Mouse (Mus musculus) cerebellum, adult 8-10 months (tissue): ENCODE measurements at regions not wholly inside any gene's neighbourhood (a gene's known extent, or its start where the extent isn't known, plus 50 kb on each side); places are given as distances from the start of the nearest gene placed in this dataset.

Experiments used
- DNase-seq: peaks from one replicate; pipeline ENCODE4 v3.0.0; 2022

DNA sequence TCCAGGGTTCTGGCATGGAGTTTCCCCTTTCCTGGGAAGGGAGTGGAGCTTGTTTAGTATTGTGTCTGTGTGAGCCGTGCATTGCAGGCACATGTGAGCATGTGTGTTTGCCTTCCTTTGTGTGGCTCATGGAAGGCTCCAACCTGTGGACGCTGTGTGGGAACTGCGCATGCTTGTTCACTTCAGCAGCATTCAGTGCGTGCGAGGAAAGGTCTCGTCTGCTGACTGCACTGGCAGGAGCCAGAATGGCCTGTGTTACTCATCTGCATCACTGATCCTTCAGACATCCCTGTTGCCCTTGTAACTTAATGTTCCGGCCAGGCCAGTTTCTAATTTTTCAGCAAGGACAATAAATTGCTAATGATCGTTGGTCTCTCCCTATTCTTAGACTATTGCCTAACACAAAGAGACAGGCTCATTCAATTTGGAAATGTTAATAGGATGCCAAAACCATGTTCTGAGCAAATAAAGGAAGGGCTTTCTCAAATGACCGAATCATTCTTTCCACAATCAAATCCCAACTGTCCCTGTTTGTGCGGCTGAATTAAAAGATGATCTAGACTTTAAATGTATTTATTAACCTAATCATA, 167.9 kb upstream of the Npy start:
- no peak for DNase-seq

DNA sequence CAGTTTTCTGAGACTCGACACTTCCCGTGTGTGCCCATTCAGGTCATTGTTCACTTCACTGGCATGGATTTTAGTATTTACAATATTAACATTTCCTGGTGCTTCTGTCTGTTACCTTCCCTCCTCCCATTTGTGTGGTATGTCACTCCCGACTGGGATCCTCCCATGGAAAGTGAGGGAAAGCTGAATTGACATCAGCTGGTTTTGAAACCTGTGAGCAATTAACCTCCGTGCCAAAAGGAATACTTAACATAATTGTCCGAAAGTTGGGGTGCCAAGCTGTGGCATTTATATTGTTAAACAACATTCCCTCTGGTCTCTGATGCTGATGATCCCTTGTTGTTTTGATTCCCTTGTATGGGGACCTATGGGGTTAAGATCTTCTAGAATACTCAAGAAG, 167.3 kb upstream of the Npy start:
- DNase-seq = no peak

DNA sequence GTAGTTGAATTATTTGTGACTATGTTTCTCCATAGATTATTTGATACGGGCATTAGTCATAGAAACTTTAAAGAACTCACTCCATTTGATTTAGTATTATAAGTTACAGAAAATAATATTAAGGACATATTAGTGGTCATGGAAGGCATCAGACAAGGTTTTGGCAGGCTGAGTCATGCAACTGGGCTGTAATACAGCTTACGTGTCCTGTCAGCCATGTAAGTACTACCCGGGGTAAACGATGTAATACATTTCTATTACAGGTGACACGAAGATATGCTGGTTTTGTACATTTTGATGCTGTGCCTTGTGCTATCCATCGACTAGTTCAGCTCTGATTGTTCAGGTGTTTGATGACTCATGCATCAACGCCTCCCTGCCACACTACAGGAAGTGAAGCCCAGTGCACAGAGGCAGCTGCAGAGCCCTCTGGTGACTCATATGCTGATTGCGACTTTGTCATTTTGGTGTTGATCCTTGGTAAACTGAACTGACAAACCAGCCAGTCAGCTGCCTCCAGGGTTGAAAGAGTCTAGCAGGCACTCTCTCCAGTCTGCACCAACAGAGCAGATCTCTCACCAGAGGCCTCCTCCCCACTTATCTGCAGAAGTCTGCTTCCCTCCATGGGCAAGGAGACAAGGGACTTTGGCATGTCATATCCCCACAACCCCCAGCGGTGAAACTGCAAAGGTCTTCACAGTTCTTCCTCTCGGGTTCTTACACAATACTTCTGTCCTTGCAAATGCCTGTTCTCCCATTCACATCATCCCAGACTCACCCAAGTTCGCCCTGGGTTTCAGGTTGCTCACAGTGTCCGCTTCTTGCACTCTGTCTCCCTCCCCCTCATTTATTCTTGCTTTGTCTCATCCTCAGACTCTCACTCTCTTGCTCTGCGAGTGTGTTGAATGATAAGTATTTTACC, 165.9 kb upstream of the Npy start:
- no peak for DNase-seq

DNA sequence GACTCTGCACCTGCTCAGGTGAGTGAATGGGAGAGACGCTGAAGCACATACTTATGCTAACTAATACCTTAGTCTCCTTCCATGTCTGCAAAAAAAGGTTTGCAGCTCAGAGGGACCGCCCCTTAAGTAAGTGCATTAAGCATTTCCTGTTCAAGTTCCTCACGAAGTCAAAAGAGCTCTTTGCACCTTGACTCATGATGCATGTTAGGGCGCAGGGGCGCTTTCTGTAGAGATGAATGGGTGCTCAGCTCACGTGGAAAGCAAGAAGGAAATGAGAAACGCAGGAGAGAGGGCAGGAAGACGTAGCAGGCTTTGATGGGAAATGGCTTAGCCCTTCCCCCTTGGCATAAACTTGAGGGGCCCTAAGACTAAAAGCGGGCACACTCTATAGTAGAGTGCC, 164.5 kb upstream of the Npy start:
- DNase-seq = no peak

DNA sequence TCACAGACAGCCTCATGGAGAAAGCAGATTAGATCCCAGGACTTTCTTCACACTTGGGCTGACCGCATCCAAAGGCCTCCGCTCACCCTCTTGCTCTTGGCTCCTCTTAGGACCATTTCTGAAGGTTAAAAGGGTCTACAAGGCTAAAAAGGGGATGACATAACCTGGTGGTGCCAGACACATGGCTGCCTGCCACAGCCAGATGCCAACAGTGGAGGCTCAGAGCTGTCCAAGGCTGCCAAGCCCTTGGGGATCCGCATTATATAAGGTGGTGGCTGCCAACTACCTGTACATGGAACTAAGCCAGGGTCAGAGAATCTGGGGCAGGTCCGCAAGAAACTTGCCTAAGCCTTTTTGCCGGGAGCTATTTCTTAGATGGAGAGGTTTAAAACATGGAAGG, 151.5 kb upstream of the Npy start:
- peak; percentile 40 for DNase-seq

DNA sequence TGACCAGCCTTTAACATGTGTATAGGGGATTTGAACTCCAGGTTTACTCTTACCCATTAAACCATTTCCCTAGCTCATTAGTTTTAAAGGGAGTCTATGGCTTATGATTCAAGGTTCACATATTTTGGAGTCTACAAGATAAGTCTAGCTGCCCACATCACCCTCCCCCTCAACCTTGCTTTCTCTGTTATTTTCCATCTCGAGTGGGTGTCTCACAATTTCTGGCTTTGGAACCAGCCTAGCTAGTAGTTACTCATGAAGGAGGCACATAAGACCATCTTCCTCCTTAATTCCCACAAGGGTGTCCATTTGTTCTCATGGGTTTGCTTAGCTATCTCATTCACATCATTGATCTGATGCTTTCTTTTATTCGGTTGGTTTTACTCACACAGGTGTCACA, 150.6 kb upstream of the Npy start:
- no peak for DNase-seq

DNA sequence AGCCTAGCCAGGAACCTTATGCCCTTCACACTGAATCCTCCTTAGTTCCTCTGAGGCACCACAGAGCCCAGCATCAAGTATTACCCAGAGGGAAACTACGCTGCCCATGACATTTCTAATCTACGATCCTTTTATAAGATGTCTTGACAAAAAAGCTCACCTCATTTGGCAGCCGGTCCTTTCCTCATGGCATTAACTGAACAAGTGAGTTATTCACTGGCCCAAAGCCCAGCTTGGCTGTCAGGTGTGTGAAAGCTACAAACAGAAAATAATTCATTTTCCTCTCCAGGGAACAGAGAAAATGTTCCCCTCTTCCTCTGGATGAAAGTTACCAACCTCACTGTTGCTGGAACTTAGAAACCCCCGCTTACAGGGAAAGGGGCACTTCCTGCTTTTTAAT, 135.7 kb upstream of the Npy start:
- no peak for DNase-seq

DNA sequence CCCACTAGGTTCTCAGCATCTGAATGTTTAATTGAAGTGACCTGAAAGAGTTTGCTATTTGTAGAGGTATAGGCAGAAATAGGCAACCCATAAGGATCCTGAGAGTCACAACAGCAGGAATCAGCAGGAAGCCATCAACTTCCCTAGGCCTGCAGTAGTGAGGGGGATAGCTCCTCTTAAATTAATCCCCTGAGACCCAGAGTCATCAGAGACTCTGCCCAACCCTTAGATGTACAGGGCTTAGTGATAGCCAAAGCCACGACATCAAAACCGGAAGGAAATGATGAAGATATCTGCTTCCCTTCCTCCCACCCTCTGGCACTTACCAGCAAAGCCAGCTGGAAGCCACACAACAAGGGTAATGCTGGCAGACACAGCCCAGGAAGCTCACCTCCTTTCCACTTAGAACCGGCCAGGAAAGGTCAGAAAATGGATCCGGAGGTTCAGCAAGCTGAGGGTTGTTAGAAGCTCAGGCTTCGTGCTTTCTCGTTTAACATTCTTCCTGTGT, 130.4 kb upstream of the Npy start:
- no peak for DNase-seq

DNA sequence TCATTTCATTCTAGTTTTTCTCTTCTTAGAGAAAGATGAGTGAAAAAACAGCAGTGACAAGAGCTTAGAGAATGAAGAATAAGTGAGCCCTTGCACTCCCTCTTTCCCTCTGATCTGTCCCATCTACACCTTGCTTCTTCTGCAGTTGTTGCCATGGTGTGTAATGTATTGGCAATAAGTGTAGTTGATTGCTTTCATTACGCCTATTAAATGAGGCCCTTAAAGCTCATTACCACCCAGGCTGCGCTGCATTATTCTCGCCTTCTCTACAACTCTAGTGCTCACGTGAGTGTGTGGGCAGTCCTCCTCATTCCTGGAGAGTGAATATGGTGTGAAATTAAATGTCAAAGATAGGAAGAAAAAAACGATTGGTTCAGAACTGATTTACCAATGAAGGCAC, 127.7 kb upstream of the Npy start:
- no peak for DNase-seq

DNA sequence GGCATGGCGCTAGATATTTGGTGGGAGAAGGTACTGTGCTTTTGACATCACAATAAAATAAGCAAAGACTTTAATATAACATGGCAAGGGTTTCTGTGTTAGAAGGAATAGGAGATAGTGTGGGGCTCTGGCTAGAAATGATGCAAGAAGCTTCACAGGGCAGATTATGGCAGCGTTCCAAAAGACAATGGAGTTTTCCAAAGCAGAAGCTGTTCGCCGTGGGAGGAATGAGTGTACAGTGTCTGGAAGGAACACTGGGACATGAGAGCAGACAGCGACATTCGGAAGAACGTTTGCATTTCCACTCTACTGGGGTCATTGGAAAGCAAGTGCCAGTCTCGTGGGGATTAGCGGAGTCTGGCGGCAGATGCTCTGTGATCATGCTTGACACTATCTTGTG, 125.5 kb upstream of the Npy start:
- DNase-seq = no peak

DNA sequence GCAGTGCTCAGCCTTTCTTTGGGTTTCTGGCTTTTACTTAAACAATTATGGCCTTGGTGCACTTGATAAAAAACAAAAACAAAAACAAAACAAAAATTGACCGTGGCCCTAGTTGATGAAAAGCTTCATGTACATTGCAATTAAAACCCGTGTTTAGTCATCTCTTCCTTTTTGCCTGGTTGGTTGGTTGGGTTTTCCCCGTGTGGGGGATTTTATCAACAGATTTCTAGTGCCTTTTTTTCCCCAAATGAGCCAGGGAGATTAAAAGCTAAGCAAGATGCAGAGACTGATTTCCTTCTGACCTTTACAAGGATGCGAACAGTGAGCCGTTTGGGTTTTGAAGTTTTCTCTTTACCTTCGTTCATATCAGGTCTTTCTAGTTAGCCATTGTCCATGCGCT, 121.1 kb upstream of the Npy start:
- no peak for DNase-seq

DNA sequence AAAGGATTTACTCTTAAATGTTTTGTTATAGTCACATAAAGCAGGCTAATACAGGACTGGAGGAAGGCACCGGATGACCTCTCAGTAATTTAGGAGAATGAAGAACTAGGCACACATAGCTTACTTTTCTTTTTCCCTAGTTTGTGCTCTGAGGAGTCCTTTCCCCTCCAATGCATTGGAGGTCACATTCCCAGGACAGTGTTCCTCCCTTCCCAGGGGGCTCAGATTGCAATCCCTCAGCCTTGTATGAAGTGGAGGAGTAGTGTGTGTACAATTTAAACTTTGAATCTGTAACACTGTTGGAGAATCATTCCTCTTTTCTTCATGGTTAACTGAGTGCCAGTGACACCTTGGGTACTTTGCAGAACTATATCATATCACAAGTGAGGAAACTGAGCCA, 109.5 kb upstream of the Npy start:
- no peak for DNase-seq

DNA sequence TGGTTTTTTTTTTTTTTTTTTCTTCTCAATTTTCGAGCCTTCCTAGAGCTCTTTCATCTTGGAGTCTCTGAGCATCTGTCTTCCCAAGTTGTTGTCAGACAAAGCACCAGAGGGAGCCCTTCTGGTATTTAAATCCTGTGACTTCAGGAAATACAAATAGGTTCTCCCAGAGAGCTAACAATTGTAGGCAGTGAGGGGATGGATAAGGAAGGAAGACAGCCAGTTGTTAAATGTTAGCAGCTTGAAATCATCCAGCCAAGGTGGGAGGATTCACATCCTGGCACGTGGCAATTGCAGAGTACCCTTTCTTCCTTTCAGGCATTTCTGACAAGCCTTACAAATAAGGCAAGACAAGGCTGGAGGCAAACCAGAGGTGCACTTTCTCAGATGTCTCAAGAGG, 106.0 kb upstream of the Npy start:
- DNase-seq = no peak

DNA sequence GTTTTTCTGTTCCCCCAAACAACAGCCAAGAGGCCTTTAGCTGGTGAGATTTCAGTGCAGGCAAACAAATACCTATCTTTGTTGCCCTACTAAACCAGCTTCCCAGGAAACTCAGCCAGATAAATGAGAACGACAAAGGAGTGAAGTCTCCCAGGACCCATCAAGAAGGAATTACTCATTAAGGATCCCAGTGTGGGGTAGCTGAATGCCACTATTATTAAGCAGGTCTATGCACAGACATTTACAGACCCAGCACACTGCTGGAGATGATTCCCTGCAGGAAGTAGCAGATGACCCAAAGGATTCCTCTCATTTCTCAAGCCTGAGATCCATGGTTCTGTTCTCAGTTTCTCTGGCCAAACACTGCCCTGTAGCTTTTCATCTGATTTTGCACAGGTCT, 105.6 kb upstream of the Npy start:
- no peak for DNase-seq

DNA sequence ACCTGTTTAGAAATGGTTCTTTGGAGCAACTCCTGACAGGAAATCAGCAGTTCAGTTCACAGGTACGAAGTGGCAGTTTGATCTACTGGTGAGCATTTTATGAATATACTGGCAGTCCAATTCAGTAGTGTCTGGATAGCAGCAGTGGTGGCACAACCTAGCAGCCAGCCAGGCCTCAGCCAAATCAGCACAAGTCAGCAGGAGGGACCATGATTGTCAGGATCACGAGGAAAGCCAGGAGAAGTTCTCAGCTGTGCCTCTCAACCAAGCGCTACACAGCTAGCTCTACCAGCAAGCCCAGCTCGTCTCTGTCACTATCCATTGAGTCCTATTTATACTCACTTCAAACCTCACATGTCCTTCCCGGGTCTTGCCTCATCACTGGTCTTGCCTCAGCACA, 89.3 kb upstream of the Npy start:
- DNase-seq = peak; percentile 9

DNA sequence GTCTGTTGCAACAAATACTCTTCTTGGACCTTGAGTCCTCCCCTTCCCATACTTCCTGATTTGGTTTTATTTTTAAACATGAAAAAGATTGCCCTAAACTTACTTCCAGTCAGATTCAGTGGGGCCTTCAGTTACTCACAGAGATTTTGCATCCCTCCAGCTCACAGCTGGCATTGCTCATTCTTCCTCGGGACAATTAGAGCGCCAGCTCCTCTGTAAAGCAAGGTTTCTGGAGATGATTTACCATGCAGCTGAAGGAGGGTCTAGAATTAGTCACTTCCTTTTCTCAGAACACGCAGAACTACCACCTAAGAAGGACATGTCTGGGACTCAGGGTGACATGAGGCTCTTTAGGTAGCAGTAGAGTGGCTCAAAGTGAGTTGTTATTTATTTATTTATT, 79.4 kb upstream of the Npy start:
- no peak for DNase-seq

DNA sequence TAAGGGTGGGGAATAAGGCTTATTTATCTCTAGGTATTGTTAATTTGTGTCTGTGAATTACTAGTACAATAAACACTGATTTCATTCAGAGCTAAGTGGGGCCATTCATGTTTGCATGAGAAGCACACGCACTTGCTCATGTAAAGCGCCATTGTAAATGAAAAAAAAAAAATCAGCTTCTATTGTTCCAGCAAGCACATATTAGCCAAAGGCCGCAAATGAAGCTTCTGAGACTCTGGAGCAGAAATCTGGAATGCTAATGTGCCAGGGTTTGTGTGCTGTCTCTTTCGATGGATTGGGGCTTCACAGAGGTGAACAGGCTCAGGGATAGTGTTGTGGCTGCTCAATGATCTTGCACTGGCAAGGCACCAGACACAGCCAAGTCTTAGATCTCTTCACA, 77.2 kb upstream of the Npy start:
- DNase-seq = no peak

DNA sequence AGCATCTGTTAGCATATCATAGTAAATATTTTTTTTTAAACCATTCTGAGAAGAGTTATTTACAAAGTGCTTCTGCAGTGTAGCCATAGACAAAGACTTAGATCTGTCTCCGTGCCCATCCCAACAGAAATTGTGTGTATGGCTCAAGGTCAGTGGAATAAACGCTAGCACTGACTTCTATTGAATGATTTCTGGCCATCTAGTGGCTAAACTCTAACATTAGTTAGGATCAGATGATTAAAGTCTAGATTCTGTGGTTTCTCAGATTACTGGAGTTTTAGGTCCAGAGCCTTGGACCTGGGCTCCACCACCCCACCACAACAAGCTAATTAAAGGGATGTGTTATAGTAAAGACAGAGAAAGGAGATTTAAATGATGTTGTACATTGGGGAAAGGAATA, 72.0 kb upstream of the Npy start:
- no peak for DNase-seq

DNA sequence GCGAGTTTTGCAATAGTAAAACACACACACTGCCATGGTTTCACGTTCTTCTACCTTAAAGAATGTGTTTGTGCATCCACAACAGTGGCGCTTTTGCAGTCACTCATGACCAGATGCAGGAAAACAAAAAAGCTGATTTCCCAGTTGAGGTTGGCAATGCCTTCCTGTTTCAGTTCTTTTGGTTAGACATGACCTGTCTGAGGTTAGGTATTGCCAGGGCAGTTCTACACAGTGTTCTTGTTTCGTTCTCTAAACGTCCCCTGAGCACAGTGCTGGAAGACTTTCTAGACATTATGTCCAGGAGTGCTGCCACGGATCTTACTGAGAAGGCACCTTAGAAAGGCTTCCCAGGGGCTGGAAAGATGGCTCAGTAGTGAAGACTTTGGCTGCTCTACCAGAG, 62.9 kb upstream of the Npy start:
- no peak for DNase-seq

DNA sequence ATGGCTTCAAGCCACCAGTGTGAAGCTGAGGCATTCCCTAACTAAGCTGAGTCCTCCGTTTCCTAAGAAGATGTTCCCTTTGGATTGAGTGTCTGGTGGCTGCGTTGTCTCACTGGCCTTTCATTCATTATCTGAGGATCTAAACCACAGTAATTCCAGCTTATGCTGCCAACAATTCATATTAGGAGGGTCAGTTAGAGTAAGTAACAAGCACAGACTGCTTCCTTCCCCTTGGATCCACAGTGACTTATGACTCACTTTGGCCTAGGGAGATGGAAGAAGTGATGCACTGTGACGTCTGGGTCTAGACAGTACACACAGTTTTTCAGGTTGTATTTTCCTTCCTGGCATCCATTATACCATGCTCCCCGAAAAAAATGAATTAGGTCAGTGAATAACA, 57.8 kb upstream of the Npy start:
- DNase-seq = no peak

DNA sequence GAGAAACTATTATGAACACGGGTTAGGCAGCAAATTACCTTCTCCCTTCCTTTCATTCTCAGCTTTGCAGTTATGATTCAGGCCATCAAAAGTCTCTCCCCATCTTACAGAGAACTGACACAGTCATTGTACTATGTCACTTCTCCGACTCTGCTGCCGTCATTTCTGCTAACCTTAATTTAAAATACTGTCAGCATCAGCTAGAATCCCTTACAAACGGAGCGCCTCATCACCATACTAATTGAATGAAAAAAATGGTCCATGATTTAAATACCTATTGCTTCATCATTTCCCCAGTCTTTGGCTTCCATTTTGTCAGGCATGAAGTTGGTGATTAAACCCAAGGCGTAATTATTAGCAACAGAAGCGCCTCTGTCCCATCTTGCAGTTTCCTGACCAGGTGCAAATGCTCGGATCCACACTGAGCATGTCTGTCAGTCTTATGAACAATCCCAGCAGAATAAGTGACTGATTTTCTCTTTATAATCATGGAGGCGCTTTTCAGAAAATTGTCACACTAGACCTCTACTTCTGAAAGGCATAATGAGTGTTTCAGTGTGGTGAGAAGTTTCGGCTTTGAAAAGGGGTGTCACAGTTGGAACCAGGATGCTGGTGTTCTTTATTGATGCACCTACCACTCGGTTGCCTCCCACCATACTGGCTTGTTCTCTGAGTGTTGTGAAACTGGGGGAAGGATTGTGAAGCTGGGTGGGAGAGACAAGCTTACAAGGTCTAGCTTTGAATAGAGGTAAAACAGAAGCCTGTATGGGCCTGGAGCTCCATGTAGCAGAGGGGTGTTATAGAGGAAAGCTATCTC, 52.4 kb upstream of the Npy start:
- DNase-seq = no peak
